Mouse (Mus musculus): ENCODE results near the gene Slc48a1.

DNA sequence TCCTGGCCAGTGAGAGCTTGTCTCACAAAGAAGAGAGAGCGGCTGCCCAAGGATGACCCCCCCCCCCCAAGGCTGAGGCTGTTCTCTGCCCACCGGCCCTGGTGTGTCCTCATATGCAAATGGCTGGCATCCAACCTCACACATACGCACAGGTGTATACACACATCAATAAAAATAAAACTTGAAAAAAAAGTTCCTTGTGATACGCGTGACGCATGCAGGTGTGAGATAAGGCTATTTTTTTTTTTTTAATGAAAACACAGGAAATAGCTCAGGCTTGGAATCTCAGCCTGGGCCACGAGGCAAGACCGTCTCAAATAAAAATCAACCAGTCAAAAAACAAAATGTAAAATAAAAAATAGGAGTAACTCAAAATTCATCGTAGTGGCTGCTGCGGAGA is 32.0 kb upstream of the Slc48a1 start:
- TF ChIP-seq CTCF (IDR thresholded peaks at IDR 0.05): no peak
- no peak for TF ChIP-seq EP300 (IDR thresholded peaks at IDR 0.05)
